Mouse (Mus musculus) bone marrow, adult 2 months (tissue): ENCODE results near the gene Adssl1.

Experiments
- CTCF ChIP-seq: fragments of 200-500 bp; IDR thresholded peaks from 2 replicates; pipeline ENCODE4 v1.5.1; 2011; ENCODE audit warnings: low read length, control low read depth; ENCODE audit not compliant: control insufficient read depth, insufficient read depth
- POLR2A ChIP-seq: fragments of 200-500 bp; IDR thresholded peaks from 2 replicates; pipeline ENCODE4 v1.6.1; 2011; ENCODE audit warnings: low read depth, mild to moderate bottlenecking, control low read depth, low read length, borderline replicate concordance; ENCODE audit not compliant: control insufficient read depth

- TF ChIP-seq CTCF (no peak), POLR2A (0 out of 2 replicates have a peak, but pooled peaks have one; percentile 27)
Measured at GRCm38 (mm10) chr12:112618981-112619685, 712 bp upstream of the Adssl1 start.
